Mouse (Mus musculus) intestine, postnatal 0 days (tissue): ENCODE data around the gene Tshz2. TPM values are rescaled to one million over a fixed set of nuclear protein-coding genes. Genes with fewer than 3 reads are reported as not detected.

Experiments used
- ATAC-seq: fragments of 200-750 bp; cut with Nextera tagmentation; 2 replicates; pipeline ENCODE4 v1.8.0; 2017; ENCODE audit warnings: mild to moderate bottlenecking, moderate TSS enrichment, moderate library complexity
- H3K27ac ChIP-seq: fragments of 300-500 bp; sonication (generic); 2 replicates; pipeline ENCODE4 v1.5.1; 2014; ENCODE audit warnings: mild to moderate bottlenecking, low read depth, low read length, moderate library complexity
- H3K27me3 ChIP-seq: fragments of 300-500 bp; sonication (generic); replicated peaks from 2 replicates; pipeline ENCODE4 v1.6.1; 2014; ENCODE audit warnings: low read length, mixed read lengths; ENCODE audit not compliant: control insufficient read depth, insufficient read depth
- H3K36me3 ChIP-seq: fragments of 300-500 bp; sonication (generic); 2 replicates; pipeline ENCODE4 v1.6.1; 2014; ENCODE audit warnings: mild to moderate bottlenecking, moderate library complexity; ENCODE audit not compliant: control insufficient read depth, insufficient read depth
- H3K4me1 ChIP-seq: fragments of 300-500 bp; sonication (generic); replicated peaks from 2 replicates; pipeline ENCODE4 v1.6.1; 2014; ENCODE audit warnings: antibody characterized with exemption, low read length, mixed read lengths; ENCODE audit not compliant: control insufficient read depth, insufficient read depth
- H3K4me2 ChIP-seq: fragments of 300-500 bp; sonication (generic); replicated peaks from 2 replicates; pipeline ENCODE4 v1.6.1; 2014; ENCODE audit warnings: low read depth, mild to moderate bottlenecking, moderate library complexity
- H3K4me3 ChIP-seq: fragments of 300-500 bp; sonication (generic); 2 replicates; pipeline ENCODE4 v1.5.1; 2014; ENCODE audit warnings: low read depth, low read length
- H3K9ac ChIP-seq: fragments of 300-500 bp; sonication (generic); 2 replicates; pipeline ENCODE4 v1.6.1; 2014; ENCODE audit warnings: mild to moderate bottlenecking, low read depth, low read length
- H3K9me3 ChIP-seq: fragments of 300-500 bp; sonication (generic); 2 replicates; pipeline ENCODE4 v1.6.1; 2016; ENCODE audit warnings: mixed run types; ENCODE audit not compliant: control insufficient read depth
- CTCF ChIP-seq: sonication (generic); IDR thresholded peaks from 2 replicates; pipeline ENCODE4 v1.5.1; 2016; ENCODE audit warnings: low read depth, mild to moderate bottlenecking, control low read depth, antibody characterized with exemption, moderate library complexity
- WGBS: fragments of 180-500 bp; shearing (Covaris S2); extraction: QIAGEN DNeasy Blood & Tissue Kit; methylation state at CpG from one replicate; pipeline ENCODE4 v1.1.7; 2014; 5-methylcytosine and 5-hydroxymethylcytosine counted together
- polyA plus RNA-seq: library from polyadenylated mRNA; unstranded; fragments of >200 nt; fragmentation: Nextera tagmentation; extraction: Ambion mirVana; gene quantifications from 2 replicates; pipeline ENCODE4 v1.2.1, GENCODE M21; 2015

Gene Tshz2
- polyA plus RNA-seq, 1 experiment from 2014 or later: 6.3 TPM

DNA sequence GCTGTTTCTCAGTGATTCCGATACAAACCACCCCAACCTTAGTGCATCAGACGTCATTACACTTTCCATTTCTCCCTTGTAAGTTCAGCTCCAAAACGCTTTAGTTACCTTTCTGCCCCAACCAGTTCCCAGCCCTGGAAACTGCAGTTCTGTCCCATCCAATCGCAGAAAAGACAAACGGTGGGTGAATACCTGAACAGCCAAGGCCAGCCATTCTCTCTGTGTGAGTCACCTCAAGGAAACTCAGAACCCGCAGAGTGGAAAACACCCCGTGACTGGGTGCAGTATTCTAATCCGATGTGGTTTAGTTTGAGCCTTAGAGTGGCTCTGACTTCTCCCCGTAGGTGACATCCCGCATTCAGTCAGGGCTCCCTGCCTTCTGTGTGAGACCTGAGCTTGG, 43.1 kb upstream of the Tshz2 start:
- 73% methylated on average over 10 of the region's 10 CpGs for WGBS
- no peak overlapping the region for H3K9ac ChIP-seq
- H3K27me3 ChIP-seq: no peaks in the 10 kb centered on the region
- no peak for ATAC-seq
- H3K4me2 ChIP-seq: no peak overlapping the region
- no peaks in the 10 kb centered on the region for H3K9me3 ChIP-seq
- H3K27ac ChIP-seq: no peak overlapping the region
- H3K4me3 ChIP-seq: no peak overlapping the region
- H3K36me3 ChIP-seq: no peaks in the 10 kb centered on the region
- no peaks in the 10 kb centered on the region for H3K4me1 ChIP-seq
- TF ChIP-seq CTCF: no peak

GRCm38 (mm10) chr2:169590412-169590811, 42.4 kb upstream of the Tshz2 start:
- H3K4me1 ChIP-seq: no peaks in the 10 kb centered on the region
- H3K4me3 ChIP-seq: no peak overlapping the region
- 53% methylated on average over 8 of the region's 8 CpGs for WGBS
- H3K9me3 ChIP-seq: no peaks in the 10 kb centered on the region
- no peak for ATAC-seq
- H3K9ac ChIP-seq: no peak overlapping the region
- no peak overlapping the region for H3K27ac ChIP-seq
- H3K36me3 ChIP-seq: no peaks in the 10 kb centered on the region
- H3K27me3 ChIP-seq: no peaks in the 10 kb centered on the region
- no peak for TF ChIP-seq CTCF
- H3K4me2 ChIP-seq: no peak overlapping the region

- no peak overlapping the region for H3K4me2 ChIP-seq
- H3K4me3 ChIP-seq: no peak overlapping the region
- no peaks in the 10 kb centered on the region for H3K27me3 ChIP-seq
- no peak overlapping the region for H3K9ac ChIP-seq
- TF ChIP-seq CTCF: no peak
- 72% methylated on average over 3 of the region's 3 CpGs for WGBS
- H3K27ac ChIP-seq: no peak overlapping the region
- no peak for ATAC-seq
- H3K9me3 ChIP-seq: no peaks in the 10 kb centered on the region
- no peaks in the 10 kb centered on the region for H3K36me3 ChIP-seq
- H3K4me1 ChIP-seq: no peaks in the 10 kb centered on the region
Measured at GRCm38 (mm10) chr2:169593742-169594141, 39.1 kb upstream of the Tshz2 start.

GRCm38 (mm10) chr2:169597357-169597756, 35.5 kb upstream of the Tshz2 start:
- Histone ChIP-seq H3K9me3 (no peaks in the 10 kb centered on the region), H3K27me3 (no peaks in the 10 kb centered on the region), H3K36me3 (no peaks in the 10 kb centered on the region), H3K27ac (no peak overlapping the region), H3K4me2 (no peak overlapping the region), H3K4me1 (no peaks in the 10 kb centered on the region), H3K4me3 (no peak overlapping the region), H3K9ac (no peak overlapping the region)
- 89% methylated on average over 6 of the region's 6 CpGs for WGBS
- TF ChIP-seq CTCF: no peak
- ATAC-seq: no peak

DNA sequence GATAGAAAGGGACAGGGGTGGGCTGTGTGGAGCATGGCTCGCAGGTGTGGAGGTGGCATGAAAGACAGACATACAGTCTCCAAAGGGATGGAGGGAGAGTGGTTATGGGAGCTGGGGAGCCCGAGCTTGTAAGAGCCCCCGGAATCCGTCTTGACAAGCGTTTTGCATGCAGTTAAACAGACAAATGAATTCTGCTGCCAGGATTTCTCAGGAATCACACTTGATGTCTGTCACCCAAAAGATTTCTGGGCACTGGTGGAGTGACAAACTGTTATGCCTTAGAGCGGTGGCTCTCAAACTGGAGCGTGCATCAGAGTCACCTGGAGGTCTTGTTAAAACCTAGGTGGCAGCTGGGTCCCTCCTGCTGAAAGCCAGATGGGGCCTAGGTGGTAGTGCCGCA, 34.8 kb upstream of the Tshz2 start:
- no peak overlapping the region for H3K9ac ChIP-seq
- no peaks in the 10 kb centered on the region for H3K27me3 ChIP-seq
- H3K27ac ChIP-seq: no peak overlapping the region
- 95% methylated on average over 8 of the region's 8 CpGs for WGBS
- H3K4me1 ChIP-seq: no peaks in the 10 kb centered on the region
- no peak overlapping the region for H3K4me2 ChIP-seq
- TF ChIP-seq CTCF: no peak
- no peaks in the 10 kb centered on the region for H3K36me3 ChIP-seq
- no peak for ATAC-seq
- no peak overlapping the region for H3K4me3 ChIP-seq
- H3K9me3 ChIP-seq: no peaks in the 10 kb centered on the region

- no peaks in the 10 kb centered on the region for H3K4me1 ChIP-seq
- H3K4me3 ChIP-seq: no peak overlapping the region
- 90% methylated on average over 4 of the region's 4 CpGs for WGBS
- no peak overlapping the region for H3K9ac ChIP-seq
- TF ChIP-seq CTCF: no peak
- no peak overlapping the region for H3K27ac ChIP-seq
- H3K36me3 ChIP-seq: no peaks in the 10 kb centered on the region
- no peaks in the 10 kb centered on the region for H3K9me3 ChIP-seq
- no peaks in the 10 kb centered on the region for H3K27me3 ChIP-seq
- ATAC-seq: no peak
- no peak overlapping the region for H3K4me2 ChIP-seq
Measured at GRCm38 (mm10) chr2:169599591-169599990, 33.2 kb upstream of the Tshz2 start.

GRCm38 (mm10) chr2:169600163-169600562, 32.6 kb upstream of the Tshz2 start:
- Histone ChIP-seq H3K36me3 (no peaks in the 10 kb centered on the region), H3K9ac (no peak overlapping the region), H3K4me3 (no peak overlapping the region), H3K4me2 (no peak overlapping the region), H3K4me1 (no peaks in the 10 kb centered on the region), H3K9me3 (no peaks in the 10 kb centered on the region), H3K27me3 (no peaks in the 10 kb centered on the region), H3K27ac (no peak overlapping the region)
- TF ChIP-seq CTCF: no peak
- WGBS: 61% methylated on average over 6 of the region's 6 CpGs
- no peak for ATAC-seq
